Mouse (Mus musculus): Measurements from ENCODE around the gene Ddx20. TPM values are rescaled to one million over a fixed set of nuclear protein-coding genes. Genes with fewer than 3 reads are reported as not detected.

Gene Ddx20
- total RNA-seq, 2 experiments from 2014 or later: 12.6 to 14.4 TPM

GRCm38 (mm10) chr3:105674595-105675218, 12.7 kb downstream of the Ddx20 start:
- peak; percentile 64 to 68 for DNase-seq (ENCODE audit: low spot score in 2 of 2)

GRCm38 (mm10) chr3:105670801-105671200, 16.6 kb downstream of the Ddx20 start:
- no peak for DNase-seq (ENCODE audit: low spot score in 2 of 2)

- no peak for DNase-seq (ENCODE audit: low spot score in 2 of 2)
These were observed 17.6 kb downstream of the Ddx20 start for GRCm38 (mm10) chr3:105669776-105670175.

GRCm38 (mm10) chr3:105668161-105668560, 19.2 kb downstream of the Ddx20 start:
- DNase-seq (ENCODE audit: low spot score in 2 of 2): peak; percentile 44 to 49

GRCm38 (mm10) chr3:105666996-105667523, 20.3 kb downstream of the Ddx20 start:
- DNase-seq (ENCODE audit: low spot score in 2 of 2): no peak

GRCm38 (mm10) chr3:105665105-105665765, 22.1 kb downstream of the Ddx20 start:
- DNase-seq (ENCODE audit: low spot score in 2 of 2): no peak

GRCm38 (mm10) chr3:105663043-105663442, 24.3 kb downstream of the Ddx20 start:
- no peak for DNase-seq (ENCODE audit: low spot score in 2 of 2)

- no peak for DNase-seq (ENCODE audit: low spot score in 2 of 2)
These were observed 26.8 kb downstream of the Ddx20 start for GRCm38 (mm10) chr3:105660530-105660929.

GRCm38 (mm10) chr3:105655031-105655585, 32.3 kb downstream of the Ddx20 start:
- no peak for DNase-seq (ENCODE audit: low spot score in 2 of 2)

- peak; percentile 26 to 31 for DNase-seq (ENCODE audit: low spot score in 2 of 2)
These were observed 33.6 kb downstream of the Ddx20 start for GRCm38 (mm10) chr3:105653544-105654380.

- DNase-seq (ENCODE audit: low spot score in 2 of 2): no peak
These were observed 38.3 kb downstream of the Ddx20 start for GRCm38 (mm10) chr3:105648889-105649567.

GRCm38 (mm10) chr3:105643566-105643965, 43.8 kb downstream of the Ddx20 start:
- DNase-seq (ENCODE audit: low spot score in 2 of 2): no peak

- peak in 1 of 2 experiments; percentile 38 for DNase-seq (ENCODE audit: low spot score in 2 of 2)
These were observed 45.2 kb downstream of the Ddx20 start for GRCm38 (mm10) chr3:105642186-105642585.

- DNase-seq (ENCODE audit: low spot score in 2 of 2): no peak
These were observed 54.4 kb downstream of the Ddx20 start for GRCm38 (mm10) chr3:105633021-105633420.

- DNase-seq (ENCODE audit: low spot score in 2 of 2): no peak
These were observed 55.1 kb downstream of the Ddx20 start for GRCm38 (mm10) chr3:105632296-105632695.

Other genes starting within 250 kb of the Ddx20 start
- gene Kcnd3, start 235.2 kb downstream of the Ddx20 start, total RNA-seq (2021): 10 to 100 TPM; 54.5 to 61.5 TPM
- gene Inka2, start 17.0 kb upstream of the Ddx20 start, total RNA-seq (2021): 100 to 1,000 TPM; 106 to 114 TPM
- 10 to 100 TPM; 61.0 to 63.1 TPM for gene Rap1a, start 113.8 kb upstream of the Ddx20 start, total RNA-seq (2021)
- gene Adora3, start 183.3 kb upstream of the Ddx20 start, total RNA-seq (2021): 1 to 10 TPM in 1 of 2 experiments, under 1 TPM in 1; 0.98 to 1.1 TPM
- gene Tmigd3, start 183.3 kb upstream of the Ddx20 start, total RNA-seq (2021): not detected
- gene I830077J02Rik, start 245.1 kb upstream of the Ddx20 start, total RNA-seq (2021): 1 to 10 TPM; 1.6 to 1.8 TPM

Data from left cerebral cortex, adult 18-20 months (tissue).